Mouse (Mus musculus): ENCODE results near the gene Lmx1b.

GRCm38 (mm10) chr2:33546879-33547278 lies 93.4 kb downstream of the Lmx1b start:
- TF ChIP-seq CTCF (IDR thresholded peaks at IDR 0.05; ENCODE audit: low read depth) (no peak), EP300 (optimal IDR thresholded peaks at IDR 0.05) (no peak)

Measured in stomach, postnatal 0 days (tissue).